Mouse (Mus musculus) intestine, embryonic 14.5 days (tissue): ENCODE results near the gene Cend1. TPM values are rescaled to one million over a fixed set of nuclear protein-coding genes. Genes with fewer than 3 reads are reported as not detected.

Experiments used
- ATAC-seq: fragments of 200-750 bp; cut with Nextera tagmentation; replicated peaks from 2 replicates; pipeline ENCODE4 v1.8.0; 2017; ENCODE audit warnings: low read depth, moderate number of reproducible peaks, moderate TSS enrichment, moderate library complexity; ENCODE audit not compliant: low FRiP score, low TSS enrichment
- DNase-seq: peaks from one replicate; pipeline ENCODE4 v3.0.0-alpha.2; 2018; ENCODE audit warnings: low spot score
- H3K27ac ChIP-seq: fragments of 300-500 bp; sonication (generic); 2 replicates; pipeline ENCODE4 v1.5.1; 2014; ENCODE audit warnings: low read depth, mild to moderate bottlenecking, control low read depth
- H3K27me3 ChIP-seq: fragments of 300-500 bp; sonication (generic); replicated peaks from 2 replicates; pipeline ENCODE4 v1.6.1; 2014; ENCODE audit warnings: low read length, control low read depth; ENCODE audit not compliant: control insufficient read depth, insufficient read depth
- H3K36me3 ChIP-seq: fragments of 300-500 bp; sonication (generic); 2 replicates; pipeline ENCODE4 v1.6.1; 2014; ENCODE audit warnings: low read length, control low read depth; ENCODE audit not compliant: control insufficient read depth, insufficient read depth
- H3K4me1 ChIP-seq: fragments of 300-500 bp; sonication (generic); replicated peaks from 2 replicates; pipeline ENCODE4 v1.6.1; 2014; ENCODE audit warnings: low read length, control low read depth, mixed read lengths; ENCODE audit not compliant: control insufficient read depth, insufficient read depth
- H3K4me2 ChIP-seq: fragments of 300-500 bp; sonication (generic); 2 replicates; pipeline ENCODE4 v1.6.1; 2014; ENCODE audit warnings: low read length
- H3K4me3 ChIP-seq: fragments of 300-500 bp; sonication (generic); 2 replicates; pipeline ENCODE4 v1.5.1; 2014; ENCODE audit warnings: low read depth, low read length, control low read depth, mixed read lengths
- H3K9ac ChIP-seq: fragments of 300-500 bp; sonication (generic); 2 replicates; pipeline ENCODE4 v1.6.1; 2014; ENCODE audit warnings: mild to moderate bottlenecking, low read length
- H3K9me3 ChIP-seq: fragments of 300-500 bp; sonication (generic); 2 replicates; pipeline ENCODE4 v1.6.1; 2016; ENCODE audit warnings: low read length, control low read depth; ENCODE audit not compliant: control insufficient read depth
- whole genome bisulfite sequencing: fragments of 180-500 bp; shearing (Covaris S2); extraction: QIAGEN DNeasy Blood & Tissue Kit; methylation state at CpG from one replicate; pipeline ENCODE4 v1.1.7; 2014; 5-methylcytosine and 5-hydroxymethylcytosine counted together
- polyA plus RNA-seq: library from polyadenylated mRNA; unstranded; fragments of >200 nt; fragmentation: Nextera tagmentation; extraction: Ambion mirVana; gene quantifications from 2 replicates; pipeline ENCODE4 v1.2.1, GENCODE M21; 2014

The Cend1 gene
- polyA plus RNA-seq, 1 experiment from 2014 or later = 1.5 TPM

GRCm38 (mm10) chr7:141461521-141462332, 32.4 kb upstream of the Cend1 start:
- peaks cover 64% of the 10 kb centered on the region for H3K27me3 ChIP-seq
- DNase-seq (no peak), ATAC-seq (no peak; the same call in 1 of the 2 replicates)
- WGBS = 2% methylated on average over 59 of the region's 59 CpGs
- peak overlapping the region; percentile 40 for H3K9ac ChIP-seq
- peak overlapping the region; percentile 36 for H3K4me3 ChIP-seq
- peaks cover 14% of the 10 kb centered on the region for H3K4me1 ChIP-seq
- H3K4me2 ChIP-seq = peak overlapping the region; percentile 69
- no peak overlapping the region for H3K27ac ChIP-seq
- H3K9me3 ChIP-seq = no peaks in the 10 kb centered on the region
- H3K36me3 ChIP-seq = 0 out of 2 replicates have a peak, but pooled peaks cover 3% of the 10 kb centered on the region

GRCm38 (mm10) chr7:141460391-141461113, 31.3 kb upstream of the Cend1 start, which contains the start of gene Cracr2b:
TSS of gene Cracr2b (plus strand) at chr7:141461094.
- Histone ChIP-seq H3K9me3 (no peaks in the 10 kb centered on the region), H3K36me3 (0 out of 2 replicates have a peak, but pooled peaks cover 3% of the 10 kb centered on the region), H3K9ac (peak within 1 kb of the TSS; percentile 40), H3K4me2 (peak within 1 kb of the TSS; percentile 69), H3K27ac (no peak within 1 kb of the TSS), H3K4me3 (peak within 1 kb of the TSS; percentile 36), H3K4me1 (peaks cover 16% of the 10 kb centered on the region), H3K27me3 (peaks cover 58% of the 10 kb centered on the region)
- no peak for ATAC-seq
- DNase-seq = no peak
- WGBS = 54% methylated on average over 15 of the region's 15 CpGs

GRCm38 (mm10) chr7:141460001-141460390, 30.7 kb upstream of the Cend1 start:
- 0 out of 2 replicates have a peak, but pooled peaks cover 3% of the 10 kb centered on the region for H3K36me3 ChIP-seq
- peaks cover 13% of the 10 kb centered on the region for H3K4me1 ChIP-seq
- H3K9ac ChIP-seq = no peak overlapping the region
- H3K4me3 ChIP-seq = no peak overlapping the region
- no peak overlapping the region for H3K4me2 ChIP-seq
- peaks cover 55% of the 10 kb centered on the region for H3K27me3 ChIP-seq
- H3K27ac ChIP-seq = no peak overlapping the region
- DNase-seq (no peak), ATAC-seq (no peak)
- 57% methylated on average over 5 of the region's 5 CpGs for WGBS
- H3K9me3 ChIP-seq = no peaks in the 10 kb centered on the region

GRCm38 (mm10) chr7:141459301-141459711, 30.0 kb upstream of the Cend1 start:
- 0 out of 2 replicates have a peak, but pooled peaks cover 3% of the 10 kb centered on the region for H3K36me3 ChIP-seq
- DNase-seq = no peak
- no peaks in the 10 kb centered on the region for H3K9me3 ChIP-seq
- WGBS = 88% methylated on average over 17 of the region's 17 CpGs
- H3K4me3 ChIP-seq = no peak overlapping the region
- H3K4me1 ChIP-seq = peaks cover 7% of the 10 kb centered on the region; the same call in 1 of the 2 replicates
- H3K9ac ChIP-seq = no peak overlapping the region
- H3K4me2 ChIP-seq = no peak overlapping the region
- H3K27ac ChIP-seq = no peak overlapping the region
- ATAC-seq = no peak
- H3K27me3 ChIP-seq = peaks cover 49% of the 10 kb centered on the region

- Histone ChIP-seq H3K9me3 (no peaks in the 10 kb centered on the region), H3K4me1 (peaks cover 7% of the 10 kb centered on the region; the same call in 1 of the 2 replicates), H3K27ac (no peak overlapping the region), H3K4me2 (no peak overlapping the region), H3K4me3 (no peak overlapping the region), H3K36me3 (0 out of 2 replicates have a peak, but pooled peaks cover 3% of the 10 kb centered on the region), H3K9ac (no peak overlapping the region), H3K27me3 (peaks cover 42% of the 10 kb centered on the region)
- DNase-seq (no peak), ATAC-seq (no peak)
- 91% methylated on average over 11 of the region's 11 CpGs for WGBS
Measured at GRCm38 (mm10) chr7:141458661-141459060, 29.4 kb upstream of the Cend1 start.

- 77% methylated on average over 15 of the region's 15 CpGs for WGBS
- Histone ChIP-seq H3K9ac (no peak overlapping the region), H3K4me2 (no peak overlapping the region), H3K9me3 (no peaks in the 10 kb centered on the region), H3K27ac (no peak overlapping the region), H3K27me3 (peaks cover 37% of the 10 kb centered on the region), H3K4me1 (peaks cover 7% of the 10 kb centered on the region; the same call in 1 of the 2 replicates), H3K36me3 (0 out of 2 replicates have a peak, but pooled peaks cover 3% of the 10 kb centered on the region), H3K4me3 (no peak overlapping the region)
- no peak for ATAC-seq
- DNase-seq = no peak
Measured at GRCm38 (mm10) chr7:141457986-141458660, 28.8 kb upstream of the Cend1 start.

- 92% methylated on average over 14 of the region's 14 CpGs for WGBS
- peaks cover 4% of the 10 kb centered on the region; the same call in 1 of the 2 replicates for H3K36me3 ChIP-seq
- no peak overlapping the region for H3K4me2 ChIP-seq
- no peak overlapping the region for H3K9ac ChIP-seq
- peaks cover 7% of the 10 kb centered on the region; the same call in 1 of the 2 replicates for H3K4me1 ChIP-seq
- DNase-seq (no peak), ATAC-seq (no peak)
- H3K9me3 ChIP-seq = no peaks in the 10 kb centered on the region
- H3K4me3 ChIP-seq = no peak overlapping the region
- H3K27ac ChIP-seq = no peak overlapping the region
- peaks cover 28% of the 10 kb centered on the region for H3K27me3 ChIP-seq
Measured at GRCm38 (mm10) chr7:141457236-141457635, 27.9 kb upstream of the Cend1 start.

- H3K4me1 ChIP-seq = 0 out of 2 replicates have a peak, but pooled peaks cover 4% of the 10 kb centered on the region
- 85% methylated on average over 6 of the region's 6 CpGs for WGBS
- H3K4me2 ChIP-seq = no peak overlapping the region
- no peak overlapping the region for H3K4me3 ChIP-seq
- DNase-seq (no peak), ATAC-seq (no peak)
- H3K27me3 ChIP-seq = peaks cover 23% of the 10 kb centered on the region
- H3K9me3 ChIP-seq = no peaks in the 10 kb centered on the region
- H3K9ac ChIP-seq = no peak overlapping the region
- H3K27ac ChIP-seq = no peak overlapping the region
- H3K36me3 ChIP-seq = peaks cover 9% of the 10 kb centered on the region; the same call in 1 of the 2 replicates
Measured at GRCm38 (mm10) chr7:141456739-141457138, 27.4 kb upstream of the Cend1 start.
